Mouse (Mus musculus): Measurements from ENCODE around the gene Myo9b. TPM values are rescaled to one million over a fixed set of nuclear protein-coding genes. Genes with fewer than 3 reads are reported as not detected.
"Not testable (repeated sequence)": the region's sequence is repeated elsewhere in the genome, so short reads cannot be mapped to it uniquely, and the experiment has no call there.

The Myo9b gene
- polyA plus RNA-seq, 1 experiment from 2014 or later = 19.9 TPM

DNA sequence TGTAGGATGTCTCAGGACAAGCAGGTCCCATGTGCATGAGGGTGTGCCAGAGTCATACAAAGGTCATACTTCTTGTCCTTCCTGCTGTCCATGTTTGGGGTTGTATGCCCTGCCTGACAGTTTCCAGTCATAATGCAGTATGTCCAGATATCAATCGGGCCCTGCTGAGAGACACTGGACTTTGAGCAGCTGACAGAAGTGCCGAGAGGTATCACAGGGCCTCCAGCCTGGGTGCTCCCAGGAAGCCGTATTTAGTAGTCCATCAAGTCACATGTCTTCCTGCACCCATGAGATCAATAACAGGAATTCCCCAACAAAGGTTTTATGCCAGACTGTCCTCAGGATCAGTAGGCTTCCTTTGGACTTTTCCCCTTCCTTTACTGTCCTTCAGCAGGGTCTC is 27.2 kb downstream of the Myo9b start:
- Histone ChIP-seq H3K27ac (no peak overlapping the region), H3K4me3 (replicated peaks) (no peak overlapping the region), H3K4me1 (replicated peaks) (no peaks in the 10 kb centered on the region), H3K9ac (replicated peaks) (no peak overlapping the region), H3K9me3 (peaks cover 5% of the 10 kb centered on the region; the same call in 1 of the 2 replicates), H3K27me3 (no peaks in the 10 kb centered on the region), H3K4me2 (replicated peaks) (no peak overlapping the region), H3K36me3 (peaks cover 62% of the 10 kb centered on the region)
- no peak for ATAC-seq
- WGBS = 92% methylated on average over 3 of the region's 3 CpGs

DNA sequence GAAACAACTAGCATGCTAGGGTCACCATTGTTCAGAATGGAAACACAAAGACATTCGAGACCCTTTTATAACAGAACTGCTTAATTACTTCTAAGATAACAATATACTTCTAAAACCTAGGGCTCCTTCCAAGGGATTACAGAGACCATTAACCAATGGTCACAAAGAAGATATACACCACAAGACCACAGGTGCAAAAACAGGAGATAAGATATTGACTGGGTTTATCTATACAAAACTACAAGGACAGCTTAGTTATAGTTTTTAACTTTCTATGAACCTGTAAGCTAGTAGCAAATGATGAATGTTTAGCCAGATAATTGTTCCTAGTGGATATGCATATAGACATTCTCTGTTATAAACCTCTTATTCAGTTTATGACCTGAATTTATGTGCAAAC is 30.3 kb downstream of the Myo9b start:
- ATAC-seq = no peak
- Histone ChIP-seq H3K9me3 (peaks cover 5% of the 10 kb centered on the region; the same call in 1 of the 2 replicates), H3K4me1 (replicated peaks) (no peaks in the 10 kb centered on the region), H3K27me3 (no peaks in the 10 kb centered on the region), H3K36me3 (peaks cover 37% of the 10 kb centered on the region), H3K9ac (replicated peaks) (no peak overlapping the region), H3K4me3 (replicated peaks) (no peak overlapping the region), H3K27ac (no peak overlapping the region), H3K4me2 (replicated peaks) (no peak overlapping the region)
- WGBS = 84% methylated on average over 1 of the region's 1 CpGs

DNA sequence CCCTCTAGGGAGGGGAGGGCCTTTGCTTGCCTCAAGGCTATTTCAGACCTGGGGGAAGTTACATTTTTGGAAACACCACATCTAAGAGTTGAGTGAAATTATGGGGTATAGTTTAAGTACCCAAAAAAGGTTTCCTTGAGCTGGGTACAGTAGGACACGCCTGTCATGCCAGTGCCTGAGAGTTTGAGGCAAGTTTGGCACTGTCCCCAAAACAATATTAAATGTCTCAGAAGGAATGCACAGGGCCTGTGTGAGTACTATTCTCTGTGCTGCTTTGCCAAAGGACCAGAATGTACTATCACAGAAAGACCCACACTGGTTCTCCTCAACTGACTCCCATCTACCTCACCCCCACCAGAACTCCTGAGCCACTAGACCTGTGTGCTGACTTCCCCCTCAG is 31.1 kb downstream of the Myo9b start:
- H3K4me1 ChIP-seq (replicated peaks) = no peaks in the 10 kb centered on the region
- no peak overlapping the region for H3K27ac ChIP-seq
- no peak overlapping the region for H3K9ac ChIP-seq (replicated peaks)
- no peaks in the 10 kb centered on the region for H3K27me3 ChIP-seq
- peaks cover 5% of the 10 kb centered on the region; the same call in 1 of the 2 replicates for H3K9me3 ChIP-seq
- WGBS = 89% methylated on average over 1 of the region's 1 CpGs
- H3K4me3 ChIP-seq (replicated peaks) = no peak overlapping the region
- peaks cover 28% of the 10 kb centered on the region for H3K36me3 ChIP-seq
- no peak for ATAC-seq
- no peak overlapping the region for H3K4me2 ChIP-seq (replicated peaks)

DNA sequence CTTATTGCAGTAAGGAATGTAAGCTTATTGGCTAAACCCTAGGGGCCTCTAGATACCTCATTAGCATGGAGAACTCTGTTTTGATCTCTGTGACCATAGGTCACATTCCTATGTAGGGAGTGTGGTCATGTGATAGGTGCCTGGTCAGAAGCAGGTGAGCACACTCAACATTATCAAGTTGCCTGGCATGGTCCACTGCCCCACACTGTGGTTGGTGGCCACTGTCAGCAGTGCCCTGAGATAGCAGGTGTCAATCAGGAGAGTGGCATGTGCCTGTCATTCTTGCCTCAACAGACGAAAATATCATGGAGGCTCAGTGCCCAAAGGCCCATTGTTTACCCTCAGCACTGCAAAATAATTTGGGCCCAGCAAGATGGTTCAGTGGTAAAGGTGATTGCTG is 33.5 kb downstream of the Myo9b start:
- no peaks in the 10 kb centered on the region for H3K27me3 ChIP-seq
- peaks cover 5% of the 10 kb centered on the region; the same call in 1 of the 2 replicates for H3K9me3 ChIP-seq
- no peak overlapping the region for H3K9ac ChIP-seq (replicated peaks)
- H3K4me1 ChIP-seq (replicated peaks) = no peaks in the 10 kb centered on the region
- H3K4me2 ChIP-seq (replicated peaks) = no peak overlapping the region
- peaks cover 21% of the 10 kb centered on the region for H3K36me3 ChIP-seq
- 82% methylated on average over 1 of the region's 1 CpGs for WGBS
- no peak overlapping the region for H3K4me3 ChIP-seq (replicated peaks)
- ATAC-seq = no peak
- no peak overlapping the region for H3K27ac ChIP-seq

DNA sequence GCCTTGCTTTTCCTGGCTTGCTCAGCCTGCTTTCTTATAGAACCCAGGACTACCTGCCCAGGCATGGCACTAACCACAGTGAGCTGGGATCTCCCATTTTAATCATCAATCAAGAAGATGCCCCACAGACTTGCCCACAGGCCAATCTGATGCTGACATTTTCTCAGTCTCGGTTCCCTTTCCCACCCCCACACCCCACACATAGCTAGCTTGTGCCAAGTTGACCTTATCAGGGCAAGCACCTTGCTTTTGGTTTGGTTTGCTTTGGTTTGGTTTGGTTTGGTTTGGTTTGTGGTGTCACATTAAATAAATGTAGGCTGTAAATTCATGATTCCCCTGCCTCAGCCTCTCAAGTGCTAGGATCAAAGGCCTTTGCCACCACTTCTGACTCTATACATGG is 34.9 kb downstream of the Myo9b start:
- H3K4me1 ChIP-seq (replicated peaks) = peaks cover 2% of the 10 kb centered on the region
- H3K36me3 ChIP-seq = peaks cover 15% of the 10 kb centered on the region
- 97% methylated on average over 1 of the region's 1 CpGs for WGBS
- H3K4me3 ChIP-seq (replicated peaks) = no peak overlapping the region
- no peak overlapping the region for H3K9ac ChIP-seq (replicated peaks)
- H3K27me3 ChIP-seq = no peaks in the 10 kb centered on the region
- no peak for ATAC-seq
- H3K9me3 ChIP-seq = peaks cover 3% of the 10 kb centered on the region; the same call in 1 of the 2 replicates
- no peak overlapping the region for H3K4me2 ChIP-seq (replicated peaks)
- H3K27ac ChIP-seq = no peak overlapping the region

DNA sequence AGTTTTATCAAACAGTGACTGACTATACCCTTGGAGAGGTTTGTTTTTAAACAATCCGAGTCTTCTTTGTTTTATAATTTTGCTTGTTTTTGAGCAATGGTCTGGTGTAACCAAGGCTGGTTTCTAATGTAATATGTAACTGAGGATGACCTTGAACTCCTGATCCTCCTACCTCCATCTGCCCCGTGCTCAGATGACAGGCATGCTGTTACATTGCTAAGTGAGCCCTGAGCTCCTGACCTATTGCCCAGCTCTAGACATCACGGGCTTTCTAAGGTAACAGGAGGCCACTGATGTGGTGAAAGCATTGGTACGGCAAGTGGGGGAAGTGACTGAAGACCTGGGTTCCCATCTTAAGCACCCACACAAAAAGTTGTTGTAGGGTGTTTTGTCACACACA is 35.4 kb downstream of the Myo9b start:
- no peaks in the 10 kb centered on the region for H3K9me3 ChIP-seq
- no peak overlapping the region for H3K4me2 ChIP-seq (replicated peaks)
- H3K36me3 ChIP-seq = peaks cover 11% of the 10 kb centered on the region
- WGBS = 90% methylated on average over 4 of the region's 4 CpGs
- H3K9ac ChIP-seq (replicated peaks) = no peak overlapping the region
- H3K4me1 ChIP-seq (replicated peaks) = peaks cover 8% of the 10 kb centered on the region
- no peaks in the 10 kb centered on the region for H3K27me3 ChIP-seq
- no peak overlapping the region for H3K27ac ChIP-seq
- ATAC-seq = no peak
- no peak overlapping the region for H3K4me3 ChIP-seq (replicated peaks)

DNA sequence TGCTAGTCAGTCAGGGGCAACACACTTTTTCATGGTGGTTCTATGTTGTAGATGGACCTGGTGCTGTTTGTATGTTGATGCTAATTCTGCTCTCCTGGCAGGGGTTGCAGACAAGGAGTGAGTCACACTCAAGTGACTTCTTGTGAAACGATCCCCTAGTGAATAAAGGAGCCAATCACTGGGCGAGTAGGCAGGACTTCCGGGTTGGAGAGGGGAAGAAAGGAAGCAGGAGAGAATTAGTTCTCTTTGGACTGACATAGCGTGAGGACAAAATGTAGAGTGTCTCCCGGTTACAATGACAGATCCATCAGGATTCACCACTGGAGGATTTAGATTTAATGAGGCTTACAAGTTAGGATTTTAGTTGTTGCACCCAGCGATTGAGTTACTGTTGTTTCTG is 37.9 kb downstream of the Myo9b start:
- Histone ChIP-seq H3K4me2 (replicated peaks) (no peak overlapping the region), H3K27ac (no peak overlapping the region), H3K36me3 (peaks cover 3% of the 10 kb centered on the region), H3K9me3 (no peaks in the 10 kb centered on the region), H3K9ac (replicated peaks) (no peak overlapping the region), H3K4me3 (replicated peaks) (no peak overlapping the region), H3K4me1 (replicated peaks) (peaks cover 12% of the 10 kb centered on the region), H3K27me3 (no peaks in the 10 kb centered on the region)
- ATAC-seq = no peak
- WGBS = 81% methylated on average over 6 of the region's 6 CpGs

DNA sequence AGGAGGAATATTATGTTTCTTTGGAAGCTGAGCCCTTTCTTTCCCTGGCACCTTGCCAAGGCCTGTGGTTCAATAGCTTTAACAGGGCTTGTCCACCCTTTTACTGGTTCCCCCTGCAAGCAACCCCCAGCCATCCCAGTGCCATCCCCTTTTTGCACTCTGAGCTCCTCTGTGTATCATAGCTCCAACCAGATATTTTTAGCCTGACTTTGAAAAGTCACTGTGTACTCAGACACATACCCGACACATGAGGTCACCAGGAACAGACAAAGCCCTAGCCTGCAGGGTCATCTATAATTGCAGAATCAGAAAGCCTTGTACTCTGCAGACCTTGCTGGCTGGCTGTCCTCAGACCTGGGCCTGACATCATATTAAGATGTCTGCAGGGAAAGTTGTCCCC is 40.2 kb downstream of the Myo9b start:
- Histone ChIP-seq H3K4me3 (replicated peaks) (no peak overlapping the region), H3K27me3 (no peaks in the 10 kb centered on the region), H3K4me2 (replicated peaks) (no peak overlapping the region), H3K36me3 (peaks cover 16% of the 10 kb centered on the region), H3K9ac (replicated peaks) (0 out of 2 replicates have a peak overlapping the region, but pooled peaks have one; percentile 23), H3K9me3 (no peaks in the 10 kb centered on the region), H3K27ac (no peak overlapping the region), H3K4me1 (replicated peaks) (peaks cover 12% of the 10 kb centered on the region)
- WGBS = 46% methylated on average over 1 of the region's 1 CpGs
- no peak for ATAC-seq

DNA sequence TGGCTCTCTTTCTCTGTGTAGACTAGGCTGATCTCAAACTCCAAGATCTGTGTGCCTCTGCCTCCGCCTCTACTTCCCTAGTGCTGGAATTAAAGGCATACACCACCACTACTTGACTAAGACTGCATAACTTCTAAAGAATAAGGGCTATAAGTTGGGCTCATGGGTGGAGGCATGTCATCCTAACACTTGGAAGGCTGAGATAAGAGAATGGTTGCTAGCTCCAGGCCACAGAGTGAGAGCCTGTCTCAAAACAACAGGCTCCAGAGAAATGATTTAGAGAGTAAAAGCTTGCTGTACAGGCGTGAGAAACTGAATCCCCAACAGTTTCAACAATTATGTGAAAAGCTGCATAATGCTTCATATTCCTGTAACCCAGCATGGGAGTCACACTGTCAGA is 41.4 kb downstream of the Myo9b start:
- H3K9me3 ChIP-seq = no peaks in the 10 kb centered on the region
- no peak for ATAC-seq
- H3K4me1 ChIP-seq (replicated peaks) = peaks cover 12% of the 10 kb centered on the region
- no peak overlapping the region for H3K9ac ChIP-seq (replicated peaks)
- H3K4me3 ChIP-seq (replicated peaks) = no peak overlapping the region
- H3K27ac ChIP-seq = no peak overlapping the region
- H3K27me3 ChIP-seq = no peaks in the 10 kb centered on the region
- H3K36me3 ChIP-seq = peaks cover 22% of the 10 kb centered on the region
- WGBS = 94% methylated on average over 2 of the region's 2 CpGs
- H3K4me2 ChIP-seq (replicated peaks) = no peak overlapping the region

DNA sequence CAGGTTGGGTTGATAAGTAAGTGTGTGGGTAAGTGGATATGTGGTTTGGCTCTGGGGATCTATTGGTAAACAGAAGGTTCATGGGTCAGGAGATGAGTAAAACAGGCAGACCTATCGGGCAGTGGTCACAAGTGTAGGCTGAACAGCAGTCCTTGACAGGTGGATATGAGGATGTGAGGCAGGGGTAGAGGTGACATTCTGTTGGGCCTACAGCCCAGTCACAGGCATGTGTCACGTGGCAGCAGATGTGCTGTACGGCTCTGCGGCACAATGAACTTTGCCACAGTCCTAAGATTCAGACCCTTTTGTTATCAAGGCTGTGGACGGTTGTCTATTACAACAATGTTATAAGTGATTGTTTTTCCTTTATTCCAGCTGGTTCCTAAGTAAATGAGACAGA is 43.5 kb downstream of the Myo9b start:
- H3K9me3 ChIP-seq = no peaks in the 10 kb centered on the region
- no peaks in the 10 kb centered on the region for H3K27me3 ChIP-seq
- ATAC-seq = no peak
- no peak overlapping the region for H3K4me3 ChIP-seq (replicated peaks)
- H3K9ac ChIP-seq (replicated peaks) = no peak overlapping the region
- H3K36me3 ChIP-seq = peaks cover 25% of the 10 kb centered on the region
- 89% methylated on average over 5 of the region's 5 CpGs for WGBS
- no peak overlapping the region for H3K4me2 ChIP-seq (replicated peaks)
- H3K4me1 ChIP-seq (replicated peaks) = peaks cover 12% of the 10 kb centered on the region
- H3K27ac ChIP-seq = no peak overlapping the region

DNA sequence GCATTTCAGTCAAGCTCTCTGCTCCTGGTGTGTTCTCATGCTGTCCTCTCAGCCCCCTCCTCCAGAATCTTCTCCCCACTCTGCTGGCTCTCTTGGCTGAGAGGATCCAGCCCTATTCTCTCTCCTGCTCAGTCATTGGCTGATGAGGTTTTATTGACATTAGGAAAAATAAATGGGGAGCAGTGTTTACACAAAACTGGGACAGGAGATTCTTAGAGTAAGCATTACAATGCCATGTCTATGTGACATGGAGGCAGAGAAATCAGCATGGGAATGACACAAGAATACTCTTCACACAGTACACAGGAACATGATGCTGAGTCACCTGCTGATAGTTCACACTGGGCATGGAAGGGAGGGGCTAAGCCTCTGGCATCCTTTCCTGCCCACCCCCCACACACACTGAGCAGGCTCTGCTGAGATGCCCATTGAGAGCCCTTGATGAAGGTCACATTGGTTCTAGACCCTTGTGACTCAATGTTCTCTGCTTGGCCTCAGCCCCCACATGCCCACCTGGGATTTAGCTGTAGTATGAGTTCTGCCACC is 44.0 kb downstream of the Myo9b start:
- peaks cover 30% of the 10 kb centered on the region for H3K36me3 ChIP-seq
- peaks cover 12% of the 10 kb centered on the region for H3K4me1 ChIP-seq (replicated peaks)
- ATAC-seq = no peak

DNA sequence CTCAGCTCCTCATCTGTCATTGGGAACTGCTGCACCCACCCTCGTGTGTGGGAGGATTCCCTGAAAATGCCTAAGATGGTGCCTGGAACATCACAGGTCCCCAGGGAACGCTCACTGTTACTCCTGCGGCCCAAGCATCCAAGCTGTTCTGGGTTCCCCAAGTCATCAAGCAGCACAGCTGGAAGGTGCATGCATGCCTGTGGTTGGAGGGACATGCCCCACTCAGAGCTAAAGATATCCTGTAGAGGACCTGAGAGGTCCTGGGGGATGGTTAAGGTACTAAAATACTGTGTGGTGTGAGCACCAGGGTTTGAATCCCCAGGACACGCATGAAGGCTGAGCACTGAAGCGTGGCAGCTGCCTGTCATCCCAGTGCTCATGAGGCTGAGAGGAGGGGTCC is 46.1 kb downstream of the Myo9b start:
- not testable (repeated sequence) for H3K9me3 ChIP-seq; H3K4me2 ChIP-seq (replicated peaks); ATAC-seq; H3K27me3 ChIP-seq; H3K9ac ChIP-seq (replicated peaks); H3K4me1 ChIP-seq (replicated peaks); H3K4me3 ChIP-seq (replicated peaks); H3K27ac ChIP-seq
- H3K36me3 ChIP-seq = peaks cover 49% of the 10 kb centered on the region
- WGBS = 88% methylated on average over 5 of the region's 5 CpGs

More for the DNA sequence above, 44.0 kb downstream of the Myo9b start:
- no peaks in the 10 kb centered on the region for H3K27me3 ChIP-seq
- H3K9me3 ChIP-seq = no peaks in the 10 kb centered on the region
- H3K4me2 ChIP-seq (replicated peaks) = no peak overlapping the region
- H3K9ac ChIP-seq (replicated peaks) = no peak overlapping the region
- no peak overlapping the region for H3K27ac ChIP-seq
- H3K4me3 ChIP-seq (replicated peaks) = no peak overlapping the region

DNA sequence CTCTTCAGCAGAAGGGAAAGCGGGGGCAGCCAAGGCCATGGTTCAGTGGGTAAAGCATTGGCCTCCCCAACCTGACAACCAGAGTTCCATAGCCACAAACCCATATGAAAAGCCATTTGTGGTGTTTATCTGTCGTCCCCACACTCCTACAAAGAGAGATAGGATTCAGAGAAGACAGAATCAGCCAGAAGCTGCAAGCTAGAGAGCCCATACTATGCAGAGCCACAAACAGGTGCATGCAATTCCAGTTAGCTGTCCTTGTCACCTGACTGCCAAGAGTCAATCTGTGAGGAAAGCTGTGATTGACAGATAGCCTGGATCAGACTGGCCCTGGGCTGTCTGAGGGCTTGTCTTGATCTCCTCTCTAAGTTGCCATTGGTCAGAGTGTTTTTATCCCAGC is 47.2 kb downstream of the Myo9b start:
- 91% methylated on average over 2 of the region's 2 CpGs for WGBS
- not testable (repeated sequence) for H3K9me3 ChIP-seq; H3K4me1 ChIP-seq (replicated peaks); H3K27me3 ChIP-seq; H3K9ac ChIP-seq (replicated peaks); ATAC-seq; H3K4me3 ChIP-seq (replicated peaks); H3K4me2 ChIP-seq (replicated peaks); H3K27ac ChIP-seq
- peaks cover 60% of the 10 kb centered on the region for H3K36me3 ChIP-seq

Data from midbrain, embryonic 13.5 days (tissue).